Mouse (Mus musculus): Measurements from ENCODE around the gene Chtop.
A peak's percentile ranks its signal among the peaks of the same experiment; 100 is the strongest.

Chtop gene

DNA sequence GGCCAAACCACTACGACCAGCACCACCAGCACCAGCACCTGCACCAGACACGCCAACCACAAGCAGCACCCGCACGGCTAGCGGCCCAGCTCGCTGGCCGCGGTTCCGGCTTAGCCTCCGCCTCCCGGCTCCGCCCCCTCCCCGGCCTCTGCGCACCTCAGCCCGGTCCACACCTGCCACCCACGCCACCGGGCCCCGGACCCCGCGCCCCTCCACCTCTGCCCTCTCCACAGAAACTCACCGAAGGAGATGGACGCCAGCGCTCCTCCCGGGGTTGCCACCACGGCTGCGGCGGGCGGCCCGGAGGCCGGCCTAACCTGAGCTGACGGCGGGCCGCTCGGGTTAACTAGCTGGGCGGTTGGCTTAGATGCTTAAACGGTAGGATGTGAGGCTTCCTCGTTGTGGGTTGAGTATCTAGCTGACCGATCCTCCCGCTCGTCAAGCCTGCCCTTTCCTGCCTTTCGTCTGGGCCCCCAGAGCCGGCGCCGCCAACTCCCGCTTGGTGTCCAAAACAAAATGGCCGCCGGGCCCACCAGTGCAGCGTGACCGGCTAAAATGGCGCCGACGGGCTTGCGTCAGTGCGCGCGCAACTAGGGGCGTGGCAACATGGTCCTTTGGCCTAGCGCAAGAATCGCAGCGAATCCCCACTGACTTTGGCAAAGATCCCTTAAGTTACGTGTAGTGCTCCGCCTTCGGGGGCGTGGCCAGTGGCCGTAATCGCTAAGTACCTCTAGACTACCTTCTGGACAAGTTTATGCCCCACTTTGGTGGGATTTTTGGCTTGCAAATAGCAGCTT lies at the start of gene Chtop:
Gene Chtop, minus strand, starts transcription at position 549 of the 797 bp plus-strand sequence.
- peak; percentile 100 for DNase-seq

DNA sequence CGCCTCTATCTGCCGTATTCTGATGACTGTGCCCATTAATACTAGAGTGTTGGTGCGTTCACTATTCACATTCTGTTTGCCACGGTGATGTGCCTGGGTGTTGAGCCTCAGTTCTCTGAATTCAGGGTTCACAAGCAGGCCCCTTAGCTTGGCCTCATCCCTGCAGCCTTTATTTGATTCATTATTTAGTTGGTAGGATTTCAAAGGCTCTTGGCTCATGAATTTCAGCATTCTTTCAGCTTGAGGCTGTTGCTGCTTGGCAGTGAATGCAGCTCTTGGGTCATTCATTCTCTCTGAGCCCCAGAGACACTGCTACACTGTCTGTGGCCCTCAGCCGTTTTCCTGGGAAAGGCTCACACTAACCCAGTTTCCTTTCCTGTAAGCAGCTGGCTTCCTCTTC lies 46.7 kb upstream of the Chtop start:
- no peak for DNase-seq

DNA sequence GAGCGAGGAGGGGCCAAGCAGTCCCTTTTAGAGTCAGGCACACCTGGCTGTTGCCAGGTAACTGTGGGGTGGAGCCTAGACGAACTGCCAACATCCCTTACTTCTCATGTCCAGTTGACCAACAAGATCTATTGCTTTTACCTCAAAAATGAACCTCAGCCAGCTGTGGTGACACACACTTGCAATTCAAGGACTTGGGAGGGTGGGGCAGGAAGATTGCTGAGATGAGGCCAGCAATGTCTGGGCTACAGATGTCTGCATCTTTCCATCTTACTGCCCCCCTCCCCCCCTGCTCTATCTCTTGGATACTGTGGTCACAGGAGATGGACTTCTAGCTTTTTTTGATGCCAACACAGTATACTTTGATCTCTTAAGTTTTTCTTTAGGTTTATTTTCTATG lies 42.9 kb upstream of the Chtop start:
- DNase-seq = no peak

DNA sequence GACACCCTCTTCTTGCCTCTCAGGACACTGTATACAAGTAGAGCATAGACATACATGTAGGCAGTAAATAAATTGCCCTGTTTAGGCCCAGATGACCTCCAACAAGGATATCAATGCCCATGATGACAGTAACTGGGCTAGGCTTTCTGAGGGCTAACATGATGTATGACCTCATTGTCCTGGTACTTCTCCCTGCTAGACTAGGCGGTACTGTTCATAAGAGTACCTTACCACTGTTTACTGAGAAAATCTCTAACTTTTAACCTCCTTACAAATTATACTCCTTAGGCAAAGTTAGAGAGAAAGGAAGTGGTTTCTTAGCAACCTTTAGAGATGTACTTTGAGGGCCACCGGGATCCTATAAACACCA lies 41.1 kb upstream of the Chtop start:
- no peak for DNase-seq

DNA sequence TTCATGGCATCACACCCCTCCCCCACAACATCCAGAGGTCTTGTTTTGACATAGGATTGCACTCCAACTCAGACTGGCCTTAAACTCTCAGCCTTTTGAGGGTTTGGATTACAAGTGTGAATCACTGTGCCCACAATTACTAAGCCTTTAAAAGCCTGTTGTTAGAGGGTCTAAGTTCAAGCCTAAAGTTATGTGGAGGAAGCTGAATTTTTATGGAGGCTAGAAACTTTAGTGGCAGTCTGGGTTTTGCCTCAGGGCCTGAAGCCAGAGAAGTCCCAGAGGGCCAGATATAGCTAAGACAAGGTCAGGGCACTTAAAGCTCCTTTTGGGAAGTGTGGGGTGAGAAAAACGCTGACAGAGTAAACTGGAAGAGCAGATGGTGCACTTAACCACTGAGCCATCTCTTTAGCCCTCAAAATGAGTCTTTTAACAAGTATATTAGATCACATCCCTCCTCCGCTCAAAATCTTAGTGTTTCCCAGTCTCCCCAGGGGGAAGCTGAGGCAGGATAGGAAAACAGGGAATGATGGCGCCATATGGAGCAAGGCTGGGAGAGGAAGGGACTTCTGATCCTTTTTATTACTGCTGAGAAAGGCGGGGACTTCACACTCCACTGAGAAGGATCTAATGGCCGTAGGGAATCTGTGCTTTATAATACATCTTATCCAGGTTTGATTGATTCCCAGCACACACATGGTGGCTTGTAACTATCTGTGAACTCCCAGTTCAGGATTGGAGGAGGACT lies 40.5 kb upstream of the Chtop start:
- no peak for DNase-seq

DNA sequence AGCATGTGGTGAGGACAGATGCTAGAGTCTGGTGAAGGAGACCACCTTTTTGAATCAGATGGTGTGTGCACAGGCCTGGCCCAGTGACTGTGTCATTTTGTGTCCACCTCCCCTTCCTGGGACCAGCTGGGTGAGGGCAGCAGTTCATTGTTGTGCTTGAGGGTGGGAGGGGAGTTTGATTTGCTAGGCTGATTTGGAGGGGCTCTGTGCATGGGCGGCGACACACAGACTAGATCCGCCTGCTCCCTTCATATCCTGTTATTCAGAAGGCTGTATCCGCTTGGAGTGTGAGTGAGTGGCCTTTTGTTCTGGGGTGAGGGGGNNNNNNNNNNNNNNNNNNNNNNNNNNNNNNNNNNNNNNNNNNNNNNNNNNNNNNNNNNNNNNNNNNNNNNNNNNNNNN lies 31.6 kb upstream of the Chtop start:
- DNase-seq = no peak

DNA sequence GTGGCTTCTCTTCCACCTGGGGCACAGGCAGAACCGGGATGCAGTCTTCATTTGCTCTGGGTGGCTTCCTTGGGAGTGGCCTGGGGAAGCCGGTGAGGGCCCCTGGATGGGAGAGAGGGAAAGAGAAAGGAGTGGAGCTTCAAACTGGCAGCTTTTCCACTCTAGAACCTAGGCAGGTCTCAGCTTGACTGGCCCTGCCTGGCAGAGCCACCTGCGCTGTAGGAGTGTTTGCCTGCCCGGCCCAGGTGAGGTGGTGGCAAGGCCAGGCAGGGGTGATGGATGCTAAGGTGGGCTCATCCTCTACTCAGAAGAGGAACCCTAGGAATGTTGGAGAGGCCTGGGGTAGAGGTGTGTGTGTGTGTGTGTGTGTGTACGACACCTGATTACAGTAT lies 28.6 kb upstream of the Chtop start:
- DNase-seq = no peak

DNA sequence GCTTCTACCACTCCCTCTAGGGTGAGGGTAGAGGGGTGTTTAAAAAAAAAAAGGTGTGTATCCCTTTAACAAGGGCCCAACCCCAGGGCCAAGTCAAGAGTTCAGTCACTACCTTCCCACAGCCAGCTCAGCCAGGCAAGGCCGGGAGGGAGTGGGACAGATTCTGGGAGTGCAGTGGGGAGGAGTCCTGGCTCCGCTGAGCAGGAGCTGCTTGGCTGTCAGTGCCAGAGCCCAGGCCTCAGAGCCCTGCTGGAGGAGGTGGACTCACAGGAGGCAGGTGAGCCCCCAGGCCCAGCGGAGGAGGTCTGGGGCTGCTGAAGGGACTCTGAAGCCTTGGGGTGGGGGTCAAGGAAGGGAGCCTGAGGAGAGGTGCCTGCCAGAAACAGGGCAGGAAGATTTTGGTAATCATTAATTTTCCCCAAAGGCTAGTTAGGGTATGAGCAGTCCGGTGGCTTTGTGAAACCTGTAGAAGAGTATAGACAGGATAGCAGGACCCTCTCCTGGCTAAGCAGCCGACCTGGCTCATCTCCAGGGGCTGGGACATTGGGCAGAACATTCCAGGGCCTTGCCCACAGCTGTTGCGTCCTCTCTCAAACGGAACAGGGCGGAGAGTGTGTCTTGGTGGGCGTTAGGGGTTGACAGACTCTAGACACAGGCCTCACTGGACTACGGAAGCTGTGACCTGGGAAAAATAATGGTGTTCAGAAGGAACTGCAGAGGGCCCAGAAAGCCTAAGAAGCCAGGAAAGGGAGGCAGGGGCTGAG lies 28.0 kb upstream of the Chtop start, which contains the start of gene S100a16:
Gene S100a16, plus strand, starts transcription at position 114 of the 764 bp plus-strand sequence.
- no peak for DNase-seq

DNA sequence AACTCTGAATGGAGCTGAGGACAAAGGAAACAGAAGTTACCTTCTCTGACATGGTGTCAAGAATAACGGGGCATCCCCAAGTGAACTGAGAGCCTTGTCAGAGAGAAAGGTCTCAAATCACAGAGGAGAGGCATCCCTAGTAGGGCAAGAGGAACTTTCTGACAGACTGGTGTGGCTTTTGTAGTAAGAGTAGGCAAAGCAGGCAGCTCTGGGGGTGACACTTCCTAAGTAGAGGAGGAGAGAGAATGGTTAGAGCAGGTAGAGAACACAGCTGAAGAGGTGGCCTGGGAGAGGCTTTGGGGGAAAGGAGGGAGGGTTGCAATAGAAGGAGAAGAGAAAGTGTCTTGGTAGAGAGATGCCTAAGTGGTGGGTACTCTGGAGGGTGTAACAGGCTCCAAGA lies 26.1 kb upstream of the Chtop start:
- DNase-seq = no peak

DNA sequence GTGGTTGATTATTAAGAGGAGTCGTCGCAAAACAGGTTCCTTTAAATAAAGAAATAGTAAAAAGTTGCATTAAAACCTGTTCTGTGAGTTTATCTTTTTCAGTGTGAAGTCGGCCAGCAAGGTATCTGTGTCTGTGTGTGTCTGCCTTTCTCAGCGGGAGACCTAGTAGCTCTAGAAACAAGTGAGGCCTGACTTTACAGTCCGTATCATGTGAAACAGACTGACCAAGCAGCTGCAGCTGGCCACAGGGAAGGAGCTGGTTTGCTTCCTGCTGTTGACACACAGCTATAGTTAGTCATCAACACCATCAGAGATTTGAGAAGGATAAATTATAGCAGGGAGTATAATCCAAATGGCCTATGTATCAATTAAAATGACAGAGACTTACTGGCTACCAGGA lies 22.4 kb upstream of the Chtop start:
- no peak for DNase-seq

DNA sequence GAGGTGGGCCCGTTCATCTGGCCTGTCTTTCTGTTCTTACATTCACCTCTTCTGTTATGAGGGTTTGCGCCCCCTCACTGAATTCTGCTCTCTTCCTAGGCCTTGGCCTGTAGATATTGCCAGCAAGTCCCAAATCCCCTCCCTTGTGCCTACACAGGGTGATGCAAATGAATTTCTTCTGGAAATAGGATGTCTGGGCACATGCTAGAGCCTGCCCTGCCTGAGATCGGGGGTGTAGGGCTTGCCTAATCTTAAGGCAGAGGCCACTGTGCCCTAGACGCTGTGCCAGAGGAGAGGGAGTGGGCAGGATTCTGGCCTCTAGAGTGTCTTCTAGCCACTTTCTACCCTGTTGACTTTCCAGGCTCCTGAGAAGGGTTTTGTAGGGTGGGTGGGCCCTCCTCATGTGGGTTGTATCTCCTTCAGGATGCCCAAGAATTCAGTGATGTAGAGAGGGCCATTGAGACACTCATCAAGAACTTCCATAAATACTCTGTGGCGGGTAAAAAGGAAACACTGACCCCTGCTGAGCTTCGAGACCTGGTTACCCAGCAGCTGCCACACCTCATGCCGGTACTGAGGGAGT lies 18.1 kb upstream of the Chtop start:
- no peak for DNase-seq

DNA sequence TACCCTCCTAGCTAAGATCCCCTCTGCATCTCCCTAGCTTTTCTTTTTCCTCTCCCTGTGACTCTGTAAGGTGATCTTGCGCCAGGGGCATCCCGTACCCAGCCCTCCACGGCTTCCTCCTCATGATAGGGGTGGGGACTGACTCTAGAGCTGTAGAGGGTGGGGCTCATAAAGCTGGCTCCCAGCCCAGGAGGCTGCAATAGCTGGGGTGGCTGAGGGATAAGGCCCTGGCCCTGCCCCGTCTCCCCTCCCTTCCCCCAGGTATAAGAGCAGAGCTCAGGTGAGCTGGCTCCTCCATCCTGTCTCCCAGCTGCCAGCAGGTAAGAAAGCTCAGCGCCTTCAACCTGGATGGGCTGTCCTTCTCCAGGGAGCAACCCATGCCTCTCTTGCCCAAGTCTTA lies 17.3 kb upstream of the Chtop start, which contains the start of gene S100a14:
Gene S100a14, plus strand, starts transcription at position 277 of the 400 bp plus-strand sequence.
- no peak for DNase-seq

DNA sequence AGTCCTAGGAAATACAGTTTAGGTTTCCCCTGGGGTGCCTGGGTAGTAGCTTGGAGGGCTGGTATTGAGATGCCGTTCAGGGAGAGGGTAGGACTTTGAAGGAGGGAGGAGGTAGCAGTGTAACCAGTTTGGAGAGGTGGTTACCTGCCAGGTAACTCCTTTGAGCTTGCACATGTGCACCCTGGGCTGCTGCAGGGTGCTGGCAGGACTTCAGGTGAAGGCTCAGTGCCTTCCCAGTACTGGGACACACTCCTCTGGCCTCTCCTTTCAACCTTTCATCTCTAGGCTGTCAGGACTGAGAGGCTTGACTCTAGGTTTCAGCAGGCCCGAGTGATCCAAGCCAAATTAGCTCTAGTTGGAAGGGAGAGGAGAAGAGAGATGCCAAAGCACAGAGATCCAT lies 16.8 kb upstream of the Chtop start:
- DNase-seq = no peak

DNA sequence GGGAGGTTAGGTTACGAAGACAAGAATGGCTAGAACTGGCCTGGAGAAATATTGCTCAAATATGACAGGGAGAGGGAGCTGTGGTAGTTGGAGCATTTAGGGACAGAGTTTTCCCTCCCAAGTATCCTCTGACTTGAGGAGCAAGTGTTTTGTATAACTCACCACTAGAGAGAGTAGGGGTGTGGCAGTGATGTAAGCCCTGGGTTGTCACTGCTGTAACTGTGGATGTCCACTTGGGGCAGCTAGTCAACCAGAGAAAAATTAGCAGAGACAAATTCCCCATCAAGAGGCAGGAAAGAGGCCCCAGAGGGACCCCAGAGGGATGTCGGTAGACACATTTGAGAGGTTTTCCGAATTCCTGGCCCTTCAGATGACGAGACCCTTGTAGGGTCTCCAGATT lies 16.1 kb upstream of the Chtop start:
- DNase-seq = no peak

DNA sequence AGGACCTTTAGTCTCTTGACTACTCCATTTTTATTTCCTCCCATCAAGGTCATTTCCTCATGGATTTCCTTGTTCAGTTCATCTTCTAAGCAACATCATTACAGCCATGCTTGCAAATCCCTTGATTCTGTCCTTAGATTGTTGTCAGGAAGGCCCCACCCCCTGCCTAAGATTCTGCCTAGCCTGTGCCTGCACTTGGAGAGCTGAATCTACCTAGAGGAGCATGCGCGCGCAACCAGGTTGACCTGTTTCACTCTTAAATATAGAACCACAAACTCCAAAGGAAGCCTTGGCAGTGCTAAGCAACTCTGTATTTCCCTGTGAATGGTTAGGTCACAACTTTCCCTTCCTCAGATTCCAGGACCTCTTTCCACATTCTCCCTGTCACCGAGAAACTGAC lies 8.4 kb upstream of the Chtop start:
- no peak for DNase-seq

DNA sequence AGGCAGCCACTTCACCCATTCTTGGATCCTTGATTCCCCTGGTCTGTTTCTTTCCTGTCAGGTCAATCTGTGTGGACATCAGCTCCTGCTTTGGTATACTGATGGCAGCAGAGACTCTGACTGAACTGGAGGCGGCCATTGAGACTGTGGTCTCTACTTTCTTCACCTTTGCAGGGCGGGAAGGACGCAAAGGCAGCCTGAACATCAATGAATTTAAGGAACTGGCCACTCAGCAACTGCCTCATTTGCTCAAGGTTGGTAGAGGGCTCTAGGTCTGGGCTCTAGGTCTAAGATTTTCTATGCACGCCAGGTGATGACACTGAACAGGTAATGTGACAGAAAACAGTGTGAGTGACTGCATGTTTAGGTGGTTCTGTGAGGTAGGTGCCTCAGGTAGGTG lies 6.5 kb upstream of the Chtop start:
- no peak for DNase-seq

DNA sequence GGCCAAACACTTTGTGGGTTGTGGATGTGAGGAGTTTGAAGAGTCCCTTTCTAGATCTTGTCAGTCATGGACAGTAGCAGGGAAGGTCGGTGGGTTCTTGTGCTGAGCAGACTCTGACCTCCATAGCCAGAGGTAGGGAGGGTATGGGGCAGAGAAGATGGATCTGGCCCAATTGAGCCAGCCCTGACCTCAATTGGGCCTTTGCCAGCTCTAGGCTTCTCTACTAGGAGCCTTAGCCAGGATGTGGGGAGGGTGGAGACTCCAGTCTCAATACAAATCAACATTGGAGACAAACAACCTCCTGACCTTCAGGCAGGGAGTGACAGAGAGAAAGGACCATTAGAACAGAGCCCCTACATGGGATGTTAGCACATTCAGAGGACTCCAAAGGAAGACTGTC lies 5.9 kb upstream of the Chtop start:
- DNase-seq = no peak

DNA sequence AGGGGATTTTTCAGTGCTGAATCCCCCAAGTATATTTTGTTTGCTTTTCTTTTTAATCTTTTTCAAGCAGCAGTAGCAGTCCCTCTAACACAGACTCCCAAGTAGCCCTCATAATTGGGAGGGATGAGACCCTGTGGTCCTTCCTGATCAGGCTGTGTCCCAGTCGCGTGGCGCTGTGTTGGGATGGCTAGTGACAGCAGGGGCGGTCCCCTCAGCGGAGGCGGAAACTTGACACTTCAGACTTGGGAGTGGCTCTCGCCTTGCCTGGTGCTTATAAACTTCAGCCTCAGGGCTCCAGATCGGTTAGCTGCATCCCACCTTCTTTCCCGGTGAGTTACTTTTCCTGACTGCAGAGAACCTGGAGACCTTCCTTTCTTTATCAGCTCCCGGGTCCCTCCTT lies 5.4 kb upstream of the Chtop start:
- DNase-seq = peak; percentile 29

DNA sequence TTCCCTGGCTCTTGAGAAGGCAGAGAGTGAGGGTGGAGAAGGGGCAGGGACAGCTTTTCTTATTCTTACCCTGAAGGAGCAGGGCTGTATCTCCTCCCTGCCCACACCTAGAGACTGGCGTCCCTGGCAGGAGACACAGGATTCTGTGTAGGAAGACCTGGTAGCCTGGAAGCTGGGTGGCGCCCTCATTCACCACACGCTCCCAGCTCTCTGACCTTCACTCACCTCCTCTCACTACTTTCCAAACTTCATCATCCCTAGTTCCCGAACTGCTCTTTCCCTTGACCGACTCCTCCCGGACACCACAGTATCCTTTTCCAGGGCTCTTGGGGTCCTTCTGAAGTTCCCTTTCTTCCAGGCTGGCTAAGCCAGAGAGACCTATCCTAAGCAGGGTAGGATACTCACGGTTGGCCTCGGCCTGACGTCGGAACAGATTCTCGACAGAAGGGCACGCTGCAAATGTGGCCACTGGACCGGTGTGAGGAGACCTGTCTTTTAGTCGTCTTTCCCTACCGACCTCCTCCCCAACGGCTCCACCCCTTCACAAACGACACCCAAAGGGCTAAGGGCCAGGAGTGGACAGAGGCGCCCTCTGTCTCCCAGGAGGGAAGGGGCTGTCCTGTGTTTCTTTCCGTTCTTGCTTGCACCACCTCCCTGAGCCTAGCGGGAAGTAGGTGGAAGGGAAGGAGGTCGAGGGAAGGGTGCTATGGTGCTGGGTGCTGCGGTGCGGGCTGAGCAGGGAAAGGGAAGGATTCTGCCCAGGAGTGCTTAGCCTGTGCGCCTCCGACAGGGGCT lies 4.7 kb upstream of the Chtop start, which contains the start of the genes S100a1 and S100a13:
Gene S100a1, minus strand, starts transcription at position 597 of the 795 bp plus-strand sequence.
Gene S100a13, plus strand, starts transcription at position 640 of the 795 bp plus-strand sequence.
- no peak for DNase-seq

DNA sequence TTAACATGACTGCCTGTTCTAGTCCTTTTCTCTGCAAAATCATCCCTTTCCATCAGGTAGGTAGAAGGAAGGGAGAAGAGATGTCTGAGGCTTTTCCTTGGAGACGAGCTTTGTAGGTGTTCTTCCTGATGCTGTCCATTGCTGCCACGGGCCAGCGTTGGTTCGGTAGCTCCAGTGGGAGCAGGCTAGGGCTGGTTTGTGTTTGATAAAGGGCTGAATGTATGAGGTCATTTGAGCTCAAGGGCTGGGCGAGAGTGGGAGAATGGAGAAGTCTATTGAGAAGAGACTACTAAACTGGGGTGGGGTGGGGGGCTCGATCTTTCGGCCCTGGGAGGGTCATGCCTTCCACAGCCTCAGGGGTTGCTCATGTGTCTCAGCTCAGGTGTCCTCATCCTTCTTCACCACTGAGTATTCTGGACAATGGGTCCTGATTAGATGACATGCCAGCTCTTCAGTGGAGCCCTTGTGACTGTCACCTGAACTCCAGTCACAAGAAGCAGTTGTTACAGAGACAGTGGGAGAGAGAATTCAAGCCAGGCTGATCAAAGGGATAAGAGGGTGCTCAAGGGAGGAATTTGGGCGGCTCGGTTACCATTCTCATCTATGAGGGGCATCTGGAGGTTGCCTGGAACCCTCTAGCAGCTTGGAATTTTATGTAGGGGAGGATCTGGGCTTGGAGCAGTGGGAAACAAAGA lies 3.8 kb upstream of the Chtop start:
- DNase-seq = no peak

DNA sequence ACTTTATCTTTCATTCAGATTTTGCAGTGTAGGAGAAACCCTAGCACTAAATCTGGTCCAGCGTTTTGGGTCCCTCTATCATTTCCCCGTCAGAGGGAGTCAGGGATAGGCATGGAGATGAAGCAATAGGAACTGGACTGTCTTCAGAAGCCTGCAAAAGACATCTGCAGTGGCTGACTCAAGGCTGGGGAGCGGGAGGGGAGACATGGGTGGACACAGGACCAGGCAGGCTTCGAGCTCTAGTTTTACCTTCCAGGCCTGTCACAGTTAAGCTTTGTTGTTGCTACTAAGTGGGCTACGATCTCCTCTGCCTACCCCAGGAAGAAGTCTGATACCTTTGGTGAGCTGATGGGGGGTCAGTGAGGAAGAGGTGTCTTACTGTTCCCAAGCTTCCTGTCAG lies 3.0 kb upstream of the Chtop start:
- DNase-seq = no peak

DNA sequence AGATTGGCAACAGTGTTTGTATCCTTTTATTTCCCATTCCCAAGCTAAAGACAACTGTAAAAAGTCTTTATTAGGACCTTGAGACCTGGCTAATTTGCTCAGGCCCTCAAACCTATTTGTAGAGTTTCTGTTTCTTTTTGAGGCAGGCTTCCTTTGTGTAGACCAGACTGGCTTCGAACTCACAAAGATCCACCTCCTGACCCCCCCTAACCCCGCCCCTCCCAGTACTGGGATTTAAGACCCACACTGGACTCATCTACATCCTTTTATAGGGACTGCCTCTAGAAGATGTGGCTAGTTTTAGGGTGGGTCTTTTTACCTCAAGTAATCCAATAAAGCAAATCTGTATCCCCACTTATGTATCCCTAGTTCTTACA lies 437 bp upstream of the Chtop start:
- no peak for DNase-seq
